Mouse (Mus musculus): ENCODE measurements around the gene Stk40. TPM values are rescaled to one million over a fixed set of nuclear protein-coding genes. Genes with fewer than 3 reads are reported as not detected.
"Not testable (repeated sequence)": the region's sequence is repeated elsewhere in the genome, so short reads cannot be mapped to it uniquely, and the experiment has no call there.

Stk40 gene
- polyA plus RNA-seq, 1 experiment: 25.9 TPM

GRCm38 (mm10) chr4:126090101-126090847 is 13.5 kb upstream of the Stk40 start:
- H3ac ChIP-seq (ENCODE audit: control insufficient read depth, insufficient read length): no peak overlapping the region
- no peaks in the 10 kb centered on the region for H3K36me3 ChIP-seq (ENCODE audit: control insufficient read depth, insufficient read depth)
- H3K4me3 ChIP-seq: no peak overlapping the region
- TF ChIP-seq POLR2A (IDR thresholded peaks at IDR 0.05; ENCODE audit: insufficient read length, low read depth) (no peak), SRF (IDR thresholded peaks at IDR 0.05; ENCODE audit: control insufficient read depth, insufficient read length, low read depth) (no peak), MYOG (IDR thresholded peaks at IDR 0.05; ENCODE audit: control insufficient read depth in 1 of 3, insufficient read depth in 1 of 3, insufficient read length in 2 of 3, low read depth in 2 of 3) (no peak), MYOD1 (IDR thresholded peaks at IDR 0.05; ENCODE audit: control insufficient read depth in 1 of 3, insufficient read length in 2 of 3, low read depth in 2 of 3) (no peak), MAX (IDR thresholded peaks at IDR 0.05; ENCODE audit: low read depth) (no peak)
- no peak overlapping the region for H3K4me2 ChIP-seq (ENCODE audit: low read depth)
- H3K27me3 ChIP-seq (ENCODE audit: control insufficient read depth, insufficient read depth, insufficient read length): no peaks in the 10 kb centered on the region
- H3K79me2 ChIP-seq (ENCODE audit: control insufficient read depth, insufficient read depth): no peaks in the 10 kb centered on the region

- no peak overlapping the region for H3ac ChIP-seq (ENCODE audit: control insufficient read depth, insufficient read length)
- TF ChIP-seq POLR2A (IDR thresholded peaks at IDR 0.05; ENCODE audit: insufficient read length, low read depth): no peak
- TF ChIP-seq USF1 (IDR thresholded peaks at IDR 0.05; ENCODE audit: low read depth): no peak
- no peak for TF ChIP-seq CEBPB (IDR thresholded peaks at IDR 0.05; ENCODE audit: insufficient read depth, poor library complexity, severe bottlenecking)
- TF ChIP-seq POLR2AphosphoS2 (IDR thresholded peaks at IDR 0.05; ENCODE audit: insufficient read length, low read depth): no peak
- no peak for TF ChIP-seq TCF3 (IDR thresholded peaks at IDR 0.05; ENCODE audit: insufficient read length, low read depth)
- no peak for TF ChIP-seq SRF (IDR thresholded peaks at IDR 0.05; ENCODE audit: control insufficient read depth, insufficient read length, low read depth)
- no peak for TF ChIP-seq REST (IDR thresholded peaks at IDR 0.05; ENCODE audit: insufficient read depth, insufficient read length)
- no peak for TF ChIP-seq TCF12 (IDR thresholded peaks at IDR 0.05; ENCODE audit: insufficient read depth, poor library complexity, severe bottlenecking)
- no peak for TF ChIP-seq MYOD1 (IDR thresholded peaks at IDR 0.05; ENCODE audit: control insufficient read depth in 1 of 3, insufficient read length in 2 of 3, low read depth in 2 of 3)
- no peak for TF ChIP-seq MYOG (IDR thresholded peaks at IDR 0.05; ENCODE audit: control insufficient read depth in 1 of 3, insufficient read depth in 1 of 3, insufficient read length in 2 of 3, low read depth in 2 of 3)
- no peak for TF ChIP-seq MAX (IDR thresholded peaks at IDR 0.05; ENCODE audit: low read depth)
- no peak for TF ChIP-seq E2F4 (IDR thresholded peaks at IDR 0.05; ENCODE audit: insufficient read depth)
- no peaks in the 10 kb centered on the region for H3K27me3 ChIP-seq (ENCODE audit: control insufficient read depth, insufficient read depth, insufficient read length)
- H3K4me3 ChIP-seq: no peak overlapping the region
- no peaks in the 10 kb centered on the region for H3K36me3 ChIP-seq (ENCODE audit: control insufficient read depth, insufficient read depth)
- no peaks in the 10 kb centered on the region for H3K79me2 ChIP-seq (ENCODE audit: control insufficient read depth, insufficient read depth)
- no peak overlapping the region for H3K4me2 ChIP-seq (ENCODE audit: low read depth)
These were observed 13.0 kb upstream of the Stk40 start for GRCm38 (mm10) chr4:126090848-126091124.

DNA sequence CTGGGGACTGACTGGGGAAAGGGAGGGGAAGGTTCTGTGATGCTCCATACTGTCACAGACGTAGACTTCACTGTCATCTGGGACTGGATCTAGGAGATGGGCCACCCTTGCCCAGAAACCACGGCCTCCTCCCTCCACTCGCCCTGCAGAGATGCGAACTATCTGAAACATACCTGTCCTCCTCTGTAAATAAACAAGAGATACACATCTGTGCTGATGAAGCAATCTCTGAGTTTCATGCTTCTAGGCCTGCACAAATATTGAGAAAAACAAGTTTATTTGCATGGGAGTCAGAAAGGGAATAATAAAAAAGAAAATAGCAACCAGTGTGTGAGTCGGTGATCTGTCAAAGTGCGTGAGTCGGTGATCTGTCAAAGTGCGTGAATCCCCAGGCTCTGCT is 11.9 kb upstream of the Stk40 start:
- Histone ChIP-seq H3K79me2 (ENCODE audit: control insufficient read depth, insufficient read depth) (peaks cover 3% of the 10 kb centered on the region), H3K4me2 (ENCODE audit: low read depth) (no peak overlapping the region), H3K4me3 (no peak overlapping the region)

GRCm38 (mm10) chr4:126095622-126096430 is 7.9 kb upstream of the Stk40 start:
- not testable (repeated sequence) for H3ac ChIP-seq (ENCODE audit: control insufficient read depth, insufficient read length); H3K27me3 ChIP-seq (ENCODE audit: control insufficient read depth, insufficient read depth, insufficient read length); H3K36me3 ChIP-seq (ENCODE audit: control insufficient read depth, insufficient read depth)
- Histone ChIP-seq H3K4me3 (peak overlapping the region; percentile 53), H3K79me2 (ENCODE audit: control insufficient read depth, insufficient read depth) (peaks cover 25% of the 10 kb centered on the region), H3K4me2 (ENCODE audit: low read depth) (peak overlapping the region; percentile 6)

More for the DNA sequence above, 11.9 kb upstream of the Stk40 start:
- Histone ChIP-seq H3K36me3 (ENCODE audit: control insufficient read depth, insufficient read depth) (no peaks in the 10 kb centered on the region), H3K27me3 (ENCODE audit: control insufficient read depth, insufficient read depth, insufficient read length) (no peaks in the 10 kb centered on the region), H3ac (ENCODE audit: control insufficient read depth, insufficient read length) (no peak overlapping the region)
- no peak for TF ChIP-seq MYOG (IDR thresholded peaks at IDR 0.05; ENCODE audit: control insufficient read depth in 1 of 3, insufficient read depth in 1 of 3, insufficient read length in 2 of 3, low read depth in 2 of 3)

DNA sequence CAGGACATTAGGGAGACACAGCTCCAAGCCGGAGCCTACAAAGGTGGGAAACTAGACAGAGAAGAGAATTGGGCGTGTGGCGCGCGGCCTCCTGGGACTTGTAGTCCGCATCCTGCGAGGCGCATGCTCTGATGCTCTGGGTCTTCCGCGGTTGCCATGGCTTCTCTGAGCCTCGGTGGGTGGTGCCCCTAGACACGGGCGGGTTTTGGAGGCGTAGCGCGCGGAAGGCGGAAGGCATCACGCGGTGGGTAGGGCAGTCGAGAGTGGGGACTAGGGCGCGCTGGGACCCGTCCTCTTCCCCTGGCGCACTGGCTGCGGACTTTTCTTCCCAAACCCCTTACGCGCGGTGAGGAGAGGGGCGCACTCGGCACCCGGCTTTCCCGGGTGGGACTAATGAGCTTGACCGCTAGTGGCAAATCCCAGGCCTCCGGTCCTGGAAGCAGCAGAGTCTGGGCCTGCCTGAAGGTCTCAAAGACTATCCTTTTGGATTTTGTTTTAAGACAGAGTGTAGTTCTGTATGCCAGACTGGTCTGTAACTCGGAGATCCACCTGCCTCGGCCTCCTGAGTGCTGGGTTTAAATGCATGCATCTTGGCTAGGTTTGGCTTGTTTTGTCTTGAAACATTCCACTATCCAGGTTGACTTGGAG is 7.2 kb upstream of the Stk40 start, which contains the start of gene Lsm10:
TSS of gene Lsm10 (plus strand) at position 160 of the 648 bp plus-strand sequence.
- peaks cover 25% of the 10 kb centered on the region for H3K79me2 ChIP-seq (ENCODE audit: control insufficient read depth, insufficient read depth)
- no peak within 1 kb of the TSS for H3ac ChIP-seq (ENCODE audit: control insufficient read depth, insufficient read length)
- TF ChIP-seq POLR2AphosphoS2 (IDR thresholded peaks at IDR 0.05; ENCODE audit: insufficient read length, low read depth) (peak; percentile 94), REST (IDR thresholded peaks at IDR 0.05; ENCODE audit: insufficient read depth, insufficient read length) (no peak), SRF (IDR thresholded peaks at IDR 0.05; ENCODE audit: control insufficient read depth, insufficient read length, low read depth) (no peak), E2F4 (IDR thresholded peaks at IDR 0.05; ENCODE audit: insufficient read depth) (no peak), MAX (IDR thresholded peaks at IDR 0.05; ENCODE audit: low read depth) (no peak), POLR2A (IDR thresholded peaks at IDR 0.05; ENCODE audit: insufficient read length, low read depth) (peak; percentile 98), USF1 (IDR thresholded peaks at IDR 0.05; ENCODE audit: low read depth) (no peak)
- H3K4me3 ChIP-seq: peak within 1 kb of the TSS; percentile 53
- H3K27me3 ChIP-seq (ENCODE audit: control insufficient read depth, insufficient read depth, insufficient read length): no peaks in the 10 kb centered on the region
- H3K36me3 ChIP-seq (ENCODE audit: control insufficient read depth, insufficient read depth): peaks cover 3% of the 10 kb centered on the region
- H3K4me2 ChIP-seq (ENCODE audit: low read depth): peak within 1 kb of the TSS; percentile 81
